Mouse (Mus musculus) limb, embryonic 15.5 days (tissue): ENCODE measurements around the gene Sel1l. TPM values are rescaled to one million over a fixed set of nuclear protein-coding genes. Genes with fewer than 3 reads are reported as not detected.

Experiments
- ATAC-seq: fragments of 200-750 bp; cut with Nextera tagmentation; 2 replicates; pipeline ENCODE4 v1.8.0; 2017; ENCODE audit warnings: low read depth, moderate TSS enrichment; ENCODE audit not compliant: insufficient number of reproducible peaks, low FRiP score, low TSS enrichment
- H3K27ac ChIP-seq: fragments of 300-500 bp; sonication (generic); 2 replicates; pipeline ENCODE4 v1.5.1; 2015; ENCODE audit warnings: moderate library complexity, mild to moderate bottlenecking, inconsistent platforms
- H3K27me3 ChIP-seq: fragments of 300-500 bp; sonication (generic); 2 replicates; pipeline ENCODE4 v1.6.1; 2015; ENCODE audit warnings: inconsistent platforms
- H3K36me3 ChIP-seq: fragments of 300-500 bp; sonication (generic); 2 replicates; pipeline ENCODE4 v1.6.1; 2015; ENCODE audit warnings: inconsistent platforms
- H3K4me1 ChIP-seq: fragments of 300-500 bp; sonication (generic); 2 replicates; pipeline ENCODE4 v1.6.1; 2015; ENCODE audit warnings: inconsistent platforms
- H3K4me2 ChIP-seq: fragments of 300-500 bp; sonication (generic); 2 replicates; pipeline ENCODE4 v1.6.1; 2015; ENCODE audit warnings: mild to moderate bottlenecking, inconsistent platforms
- H3K4me3 ChIP-seq: fragments of 300-500 bp; sonication (generic); 2 replicates; pipeline ENCODE4 v1.5.1; 2015; ENCODE audit warnings: mild to moderate bottlenecking, inconsistent platforms
- H3K9ac ChIP-seq: fragments of 300-500 bp; sonication (generic); 2 replicates; pipeline ENCODE4 v1.6.1; 2015; ENCODE audit warnings: inconsistent platforms
- H3K9me3 ChIP-seq: fragments of 300-500 bp; sonication (generic); 2 replicates; pipeline ENCODE4 v1.6.1; 2016; ENCODE audit warnings: inconsistent platforms
- WGBS: fragments of 180-500 bp; shearing (Covaris S2); methylation state at CpG from one replicate; pipeline ENCODE4 v1.1.7; 2015; 5-methylcytosine and 5-hydroxymethylcytosine counted together
- polyA plus RNA-seq: library from polyadenylated mRNA; unstranded; fragments of >200 nt; fragmentation: Nextera tagmentation; extraction: Ambion mirVana; gene quantifications from 2 replicates; pipeline ENCODE4 v1.2.1, GENCODE M21; 2015

The Sel1l gene
- polyA plus RNA-seq, 1 experiment from 2014 or later = 101 TPM

- ATAC-seq = no peak
- Histone ChIP-seq H3K4me2 (no peak overlapping the region), H3K36me3 (peaks cover 87% of the 10 kb centered on the region), H3K27ac (no peak overlapping the region), H3K4me3 (no peak overlapping the region), H3K27me3 (no peaks in the 10 kb centered on the region), H3K9me3 (no peaks in the 10 kb centered on the region), H3K4me1 (no peaks in the 10 kb centered on the region), H3K9ac (no peak overlapping the region)
- 93% methylated on average over 11 of the region's 11 CpGs for WGBS
These were observed 33.4 kb downstream of the Sel1l start for GRCm38 (mm10) chr12:91815552-91815951.

GRCm38 (mm10) chr12:91808911-91809310 is 40.0 kb downstream of the Sel1l start:
- Histone ChIP-seq H3K4me1 (no peaks in the 10 kb centered on the region), H3K4me3 (no peak overlapping the region), H3K27ac (no peak overlapping the region), H3K9me3 (no peaks in the 10 kb centered on the region), H3K36me3 (peaks cover 60% of the 10 kb centered on the region), H3K27me3 (no peaks in the 10 kb centered on the region), H3K4me2 (no peak overlapping the region), H3K9ac (no peak overlapping the region)
- WGBS = 93% methylated on average over 8 of the region's 8 CpGs
- no peak for ATAC-seq

GRCm38 (mm10) chr12:91807761-91808160 is 41.2 kb downstream of the Sel1l start:
- Histone ChIP-seq H3K4me3 (no peak overlapping the region), H3K4me2 (no peak overlapping the region), H3K4me1 (no peaks in the 10 kb centered on the region), H3K27ac (no peak overlapping the region), H3K27me3 (no peaks in the 10 kb centered on the region), H3K9me3 (no peaks in the 10 kb centered on the region), H3K9ac (no peak overlapping the region), H3K36me3 (peaks cover 49% of the 10 kb centered on the region)
- 81% methylated on average over 6 of the region's 6 CpGs for WGBS
- no peak for ATAC-seq

- no peaks in the 10 kb centered on the region for H3K9me3 ChIP-seq
- no peak overlapping the region for H3K4me2 ChIP-seq
- H3K9ac ChIP-seq = no peak overlapping the region
- 86% methylated on average over 11 of the region's 11 CpGs for WGBS
- H3K27me3 ChIP-seq = no peaks in the 10 kb centered on the region
- no peaks in the 10 kb centered on the region for H3K4me1 ChIP-seq
- H3K4me3 ChIP-seq = no peak overlapping the region
- peaks cover 42% of the 10 kb centered on the region for H3K36me3 ChIP-seq
- no peak for ATAC-seq
- H3K27ac ChIP-seq = no peak overlapping the region
These were observed 41.9 kb downstream of the Sel1l start for GRCm38 (mm10) chr12:91807095-91807494.

- no peak for ATAC-seq
- H3K27ac ChIP-seq = no peak overlapping the region
These were observed 44.7 kb downstream of the Sel1l start for GRCm38 (mm10) chr12:91804262-91804661.

DNA sequence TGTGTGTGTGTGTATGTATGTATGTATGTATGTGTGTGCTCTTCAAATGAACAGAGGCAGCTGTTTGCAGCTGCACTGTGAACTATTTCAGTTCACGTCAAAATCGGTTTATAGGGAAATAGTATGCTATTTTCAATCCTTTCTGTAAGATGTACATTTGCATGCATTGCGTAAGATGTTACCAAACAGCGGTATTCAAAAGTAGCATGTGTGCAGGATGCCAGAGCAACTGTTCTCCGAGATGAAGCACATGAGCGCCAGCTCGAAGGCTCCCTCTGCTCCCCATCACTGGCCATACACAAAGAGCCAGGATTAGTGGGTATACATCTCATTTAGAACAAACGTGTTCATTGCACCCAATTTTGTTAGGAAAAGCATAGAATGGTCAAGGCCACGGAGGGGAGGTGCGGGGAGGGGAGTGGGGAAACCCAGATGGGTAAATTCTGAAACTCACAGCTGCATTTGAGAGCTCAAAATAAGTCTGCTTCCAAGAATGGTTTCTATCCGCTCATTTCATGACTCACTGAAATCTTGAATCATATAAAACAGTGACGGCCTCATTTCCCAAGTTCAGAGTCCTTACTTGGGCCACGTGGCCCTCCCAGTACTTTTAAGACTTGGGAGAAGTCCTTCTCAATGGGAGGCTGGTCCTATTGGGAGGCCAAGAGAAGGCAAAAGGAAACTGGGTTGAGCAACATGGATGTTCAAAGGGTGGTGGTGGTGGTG is 45.6 kb downstream of the Sel1l start:
- no peak for ATAC-seq
- H3K4me2 ChIP-seq = no peak overlapping the region
- H3K4me1 ChIP-seq = no peaks in the 10 kb centered on the region
- H3K36me3 ChIP-seq = peaks cover 7% of the 10 kb centered on the region
- 84% methylated on average over 13 of the region's 13 CpGs for WGBS
- no peak overlapping the region for H3K9ac ChIP-seq
- no peaks in the 10 kb centered on the region for H3K27me3 ChIP-seq
- no peaks in the 10 kb centered on the region for H3K9me3 ChIP-seq
- H3K27ac ChIP-seq = no peak overlapping the region
- H3K4me3 ChIP-seq = no peak overlapping the region

More at GRCm38 (mm10) chr12:91804262-91804661, 44.7 kb downstream of the Sel1l start:
- Histone ChIP-seq H3K4me1 (no peaks in the 10 kb centered on the region), H3K4me3 (no peak overlapping the region), H3K27me3 (no peaks in the 10 kb centered on the region), H3K36me3 (peaks cover 16% of the 10 kb centered on the region), H3K9me3 (no peaks in the 10 kb centered on the region), H3K4me2 (no peak overlapping the region), H3K9ac (no peak overlapping the region)
- 78% methylated on average over 3 of the region's 3 CpGs for WGBS

DNA sequence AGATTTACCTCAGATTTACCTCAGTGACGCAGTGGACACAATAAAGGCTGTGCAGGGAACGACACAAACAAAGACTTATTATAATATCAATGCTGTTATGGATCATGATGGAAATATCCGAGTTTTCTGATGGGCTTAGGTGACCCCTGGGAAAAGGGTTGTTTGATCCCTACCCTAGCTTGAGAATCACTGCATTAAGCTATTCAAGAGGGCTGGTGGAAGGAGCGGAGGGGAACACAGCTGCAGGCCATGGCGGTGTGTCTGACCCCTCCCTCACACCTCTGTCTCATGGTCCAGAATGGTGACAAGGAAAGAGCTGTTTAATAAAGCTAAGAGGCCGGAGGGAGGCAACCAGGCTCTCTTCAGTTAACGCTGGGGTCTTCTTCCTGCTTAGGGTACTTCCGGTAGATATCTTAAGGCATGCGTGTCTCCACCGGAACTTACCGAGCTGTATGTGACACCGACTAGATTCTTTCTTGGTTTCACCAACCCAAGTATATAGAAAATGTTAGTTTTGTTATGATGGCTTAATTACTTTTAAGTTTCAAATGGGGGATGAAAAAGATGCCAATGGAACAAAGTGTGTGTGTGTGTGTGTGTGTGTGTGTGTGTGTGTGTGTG is 46.3 kb downstream of the Sel1l start:
- no peak for ATAC-seq
- H3K27me3 ChIP-seq = no peaks in the 10 kb centered on the region
- H3K4me2 ChIP-seq = no peak overlapping the region
- H3K27ac ChIP-seq = no peak overlapping the region
- 85% methylated on average over 12 of the region's 12 CpGs for WGBS
- no peaks in the 10 kb centered on the region for H3K4me1 ChIP-seq
- no peaks in the 10 kb centered on the region for H3K9me3 ChIP-seq
- H3K9ac ChIP-seq = no peak overlapping the region
- no peaks in the 10 kb centered on the region for H3K36me3 ChIP-seq
- no peak overlapping the region for H3K4me3 ChIP-seq

- no peaks in the 10 kb centered on the region for H3K4me1 ChIP-seq
- H3K27me3 ChIP-seq = no peaks in the 10 kb centered on the region
- no peak for ATAC-seq
- 63% methylated on average over 6 of the region's 6 CpGs for WGBS
- no peak overlapping the region for H3K4me2 ChIP-seq
- no peak overlapping the region for H3K27ac ChIP-seq
- no peaks in the 10 kb centered on the region for H3K9me3 ChIP-seq
- H3K36me3 ChIP-seq = no peaks in the 10 kb centered on the region
- H3K4me3 ChIP-seq = no peak overlapping the region
- H3K9ac ChIP-seq = no peak overlapping the region
These were observed 48.0 kb downstream of the Sel1l start for GRCm38 (mm10) chr12:91800861-91801385.

- no peak overlapping the region for H3K4me2 ChIP-seq
- H3K4me1 ChIP-seq = no peaks in the 10 kb centered on the region
- H3K9me3 ChIP-seq = no peaks in the 10 kb centered on the region
- 72% methylated on average over 12 of the region's 12 CpGs for WGBS
- no peak overlapping the region for H3K9ac ChIP-seq
- H3K27me3 ChIP-seq = no peaks in the 10 kb centered on the region
- no peak overlapping the region for H3K27ac ChIP-seq
- ATAC-seq = no peak
- H3K36me3 ChIP-seq = no peaks in the 10 kb centered on the region
- H3K4me3 ChIP-seq = no peak overlapping the region
These were observed 49.1 kb downstream of the Sel1l start for GRCm38 (mm10) chr12:91799821-91800335.

GRCm38 (mm10) chr12:91799379-91799773 is 49.6 kb downstream of the Sel1l start:
- H3K9ac ChIP-seq = no peak overlapping the region
- no peaks in the 10 kb centered on the region for H3K27me3 ChIP-seq
- WGBS = 25% methylated on average over 6 of the region's 6 CpGs
- no peaks in the 10 kb centered on the region for H3K4me1 ChIP-seq
- H3K36me3 ChIP-seq = no peaks in the 10 kb centered on the region
- no peak overlapping the region for H3K4me2 ChIP-seq
- no peak for ATAC-seq
- H3K27ac ChIP-seq = no peak overlapping the region
- no peaks in the 10 kb centered on the region for H3K9me3 ChIP-seq
- H3K4me3 ChIP-seq = no peak overlapping the region

DNA sequence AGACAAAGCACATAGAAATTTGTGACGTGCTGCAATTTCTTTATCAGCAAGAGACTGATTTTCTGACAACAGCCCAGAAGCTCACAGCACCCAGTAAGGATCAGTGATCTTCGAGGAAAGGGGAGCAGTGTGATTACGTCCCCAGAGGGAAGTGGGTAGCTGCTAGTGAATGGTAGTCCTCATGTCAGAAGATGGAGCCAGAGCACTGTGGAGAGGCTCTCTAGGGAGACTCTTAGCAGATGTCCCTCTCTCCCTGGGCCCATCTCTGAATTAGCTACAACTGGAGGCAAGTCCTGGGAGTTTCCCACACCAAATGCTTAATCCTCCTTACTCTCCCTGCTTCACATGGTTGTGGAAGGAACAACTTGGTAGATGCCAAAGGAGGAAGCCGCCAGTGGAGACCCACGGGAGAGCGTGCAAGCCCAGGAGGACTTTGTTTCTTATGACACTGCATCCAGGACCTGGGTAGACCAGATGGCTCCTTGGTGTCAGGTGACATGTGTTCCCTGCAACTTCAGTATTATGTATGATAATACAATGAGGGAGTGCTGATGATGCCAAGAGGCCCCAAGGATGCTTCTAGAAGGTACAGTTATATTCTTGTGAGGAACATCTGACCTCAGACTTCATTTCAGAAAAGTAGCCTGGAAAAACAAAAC is 50.1 kb downstream of the Sel1l start:
- Histone ChIP-seq H3K27me3 (no peaks in the 10 kb centered on the region), H3K27ac (no peak overlapping the region), H3K4me2 (no peak overlapping the region), H3K36me3 (no peaks in the 10 kb centered on the region), H3K9ac (no peak overlapping the region), H3K9me3 (no peaks in the 10 kb centered on the region), H3K4me1 (no peaks in the 10 kb centered on the region), H3K4me3 (no peak overlapping the region)
- ATAC-seq = no peak
- WGBS = 77% methylated on average over 6 of the region's 6 CpGs

- H3K27me3 ChIP-seq = no peaks in the 10 kb centered on the region
- H3K36me3 ChIP-seq = no peaks in the 10 kb centered on the region
- H3K27ac ChIP-seq = no peak overlapping the region
- 80% methylated on average over 4 of the region's 4 CpGs for WGBS
- H3K4me1 ChIP-seq = no peaks in the 10 kb centered on the region
- H3K9me3 ChIP-seq = no peaks in the 10 kb centered on the region
- no peak overlapping the region for H3K9ac ChIP-seq
- no peak for ATAC-seq
- no peak overlapping the region for H3K4me2 ChIP-seq
- H3K4me3 ChIP-seq = no peak overlapping the region
These were observed 52.2 kb downstream of the Sel1l start for GRCm38 (mm10) chr12:91796774-91797173.
